Mouse (Mus musculus) hindbrain, embryonic 13.5 days (tissue): ENCODE measurements around the gene Olfr1499. TPM values are rescaled to one million over a fixed set of nuclear protein-coding genes. Genes with fewer than 3 reads are reported as not detected.

Experiments
- polyA plus RNA-seq: library from polyadenylated mRNA; unstranded; fragments of >200 nt; fragmentation: Nextera tagmentation; extraction: Ambion mirVana; gene quantifications from 2 replicates; pipeline ENCODE4 v1.2.1, GENCODE M21; 2015

The Olfr1499 gene
- polyA plus RNA-seq, 1 experiment from 2014 or later: not detected

Other genes starting within 250 kb of the Olfr1499 start
- gene Olfr1484, start 235.9 kb downstream of the Olfr1499 start, polyA plus RNA-seq: not detected in 2 replicates
- not detected in 2 replicates for gene Olfr1487, start 202.1 kb downstream of the Olfr1499 start, polyA plus RNA-seq
- gene Olfr1489, start 187.8 kb downstream of the Olfr1499 start, polyA plus RNA-seq: not detected in 2 replicates
- gene Olfr1490, start 168.4 kb downstream of the Olfr1499 start, polyA plus RNA-seq: not detected in 2 replicates
- gene Olfr1491, start 122.2 kb downstream of the Olfr1499 start, polyA plus RNA-seq: not detected in 2 replicates
- gene Olfr1493-ps1, start 96.2 kb downstream of the Olfr1499 start, polyA plus RNA-seq: not detected in 2 replicates
- gene Olfr1494, start 79.7 kb downstream of the Olfr1499 start, polyA plus RNA-seq: not detected in 2 replicates
- gene Olfr1495, start 54.8 kb downstream of the Olfr1499 start, polyA plus RNA-seq: not detected in 2 replicates
- not detected in 2 replicates for gene Olfr1496, start 41.6 kb downstream of the Olfr1499 start, polyA plus RNA-seq
- gene Olfr1497, start 21.2 kb downstream of the Olfr1499 start, polyA plus RNA-seq: not detected in 2 replicates
- not detected in 2 replicates for gene Olfr1500, start 11.0 kb upstream of the Olfr1499 start, polyA plus RNA-seq
- gene Olfr1501, start 31.2 kb upstream of the Olfr1499 start, polyA plus RNA-seq: not detected in 2 replicates
- not detected in 2 replicates for gene Olfr1502, start 42.3 kb upstream of the Olfr1499 start, polyA plus RNA-seq
- not detected in 2 replicates for gene Olfr1504, start 78.5 kb upstream of the Olfr1499 start, polyA plus RNA-seq
- gene Olfr1505, start 94.1 kb upstream of the Olfr1499 start, polyA plus RNA-seq: not detected in 2 replicates